Mouse (Mus musculus): Measurements from ENCODE around the gene Lyrm2. TPM values are rescaled to one million over a fixed set of nuclear protein-coding genes. Genes with fewer than 3 reads are reported as not detected.

The Lyrm2 gene
- 49.7 and 86.0 TPM in 2 replicates for polyA plus RNA-seq (2012; rRNA removed)
- polyA plus RNA-seq (2014; fragmentation: Nextera tagmentation; extraction: Ambion mirVana) = 94.8 and 104 TPM in 2 replicates

GRCm38 (mm10) chr4:32799966-32800576, at the start of gene Lyrm2:
Gene Lyrm2 (plus strand): TSS chr4:32800253.
- H3K27me3 ChIP-seq (ENCODE audit: control insufficient read depth, insufficient read depth, low read length) = no peaks in the 10 kb centered on the region
- peak within 1 kb of the TSS; percentile 74 for H3K4me2 ChIP-seq (replicated peaks; ENCODE audit: low read depth, low read length, severe bottlenecking)
- ATAC-seq (ENCODE audit: low FRiP score, low read depth) = peak; percentile 88
- H3K9ac ChIP-seq (ENCODE audit: low read depth, low read length, severe bottlenecking) = peak within 1 kb of the TSS; percentile 90
- H3K9me3 ChIP-seq (ENCODE audit: control insufficient read depth, low read length) = no peaks in the 10 kb centered on the region
- H3K4me1 ChIP-seq (ENCODE audit: control insufficient read depth, insufficient read depth, low read length) = 0 out of 2 replicates have a peak, but pooled peaks cover 4% of the 10 kb centered on the region
- DNase-seq (ENCODE audit: low spot score) = peak; percentile 77
- peaks cover 10% of the 10 kb centered on the region for H3K36me3 ChIP-seq (ENCODE audit: control insufficient read depth, insufficient read depth, low read length)
- H3K4me3 ChIP-seq (replicated peaks; ENCODE audit: low read length) = peak within 1 kb of the TSS; percentile 84
- peak; percentile 68; the same call in 1 of the 2 replicates for TF ChIP-seq POLR2A (IDR thresholded peaks at IDR 0.05; ENCODE audit: borderline replicate concordance, extremely low read depth, insufficient read depth, insufficient read length)
- peak within 1 kb of the TSS; percentile 99 for H3K27ac ChIP-seq (replicated peaks; ENCODE audit: low read depth, low read length)
- under 1% methylated on average over 53 of the region's 53 CpGs for WGBS

GRCm38 (mm10) chr4:32750711-32751110, 49.3 kb upstream of the Lyrm2 start:
- no peak for TF ChIP-seq POLR2A (IDR thresholded peaks at IDR 0.05; ENCODE audit: borderline replicate concordance, extremely low read depth, insufficient read depth, insufficient read length)
- H3K4me3 ChIP-seq (replicated peaks; ENCODE audit: low read length) = no peak overlapping the region
- 90% methylated on average over 1 of the region's 1 CpGs for WGBS
- no peak overlapping the region for H3K27ac ChIP-seq (replicated peaks; ENCODE audit: low read depth, low read length)
- no peak overlapping the region for H3K4me2 ChIP-seq (replicated peaks; ENCODE audit: low read depth, low read length, severe bottlenecking)
- ATAC-seq (ENCODE audit: low FRiP score, low read depth) (no peak), DNase-seq (ENCODE audit: low spot score) (no peak)
- H3K9me3 ChIP-seq (ENCODE audit: control insufficient read depth, low read length) = no peaks in the 10 kb centered on the region
- no peaks in the 10 kb centered on the region for H3K4me1 ChIP-seq (ENCODE audit: control insufficient read depth, insufficient read depth, low read length)
- H3K36me3 ChIP-seq (ENCODE audit: control insufficient read depth, insufficient read depth, low read length) = peaks cover 84% of the 10 kb centered on the region
- no peak overlapping the region for H3K9ac ChIP-seq (ENCODE audit: low read depth, low read length, severe bottlenecking)
- no peaks in the 10 kb centered on the region for H3K27me3 ChIP-seq (ENCODE audit: control insufficient read depth, insufficient read depth, low read length)

- ATAC-seq (ENCODE audit: low FRiP score, low read depth) (no peak), DNase-seq (ENCODE audit: low spot score) (no peak)
- Histone ChIP-seq H3K4me2 (replicated peaks; ENCODE audit: low read depth, low read length, severe bottlenecking) (no peak overlapping the region), H3K9me3 (ENCODE audit: control insufficient read depth, low read length) (no peaks in the 10 kb centered on the region), H3K4me3 (replicated peaks; ENCODE audit: low read length) (no peak overlapping the region), H3K27ac (replicated peaks; ENCODE audit: low read depth, low read length) (no peak overlapping the region), H3K27me3 (ENCODE audit: control insufficient read depth, insufficient read depth, low read length) (no peaks in the 10 kb centered on the region), H3K9ac (ENCODE audit: low read depth, low read length, severe bottlenecking) (no peak overlapping the region), H3K36me3 (ENCODE audit: control insufficient read depth, insufficient read depth, low read length) (peaks cover 76% of the 10 kb centered on the region), H3K4me1 (ENCODE audit: control insufficient read depth, insufficient read depth, low read length) (no peaks in the 10 kb centered on the region)
- no peak for TF ChIP-seq POLR2A (IDR thresholded peaks at IDR 0.05; ENCODE audit: borderline replicate concordance, extremely low read depth, insufficient read depth, insufficient read length)
- WGBS = 96% methylated on average over 2 of the region's 2 CpGs
These were observed 42.6 kb upstream of the Lyrm2 start for GRCm38 (mm10) chr4:32757430-32757829.

- DNase-seq (ENCODE audit: low spot score) = no peak
- Histone ChIP-seq H3K27ac (replicated peaks; ENCODE audit: low read depth, low read length) (no peak overlapping the region), H3K4me3 (replicated peaks; ENCODE audit: low read length) (no peak overlapping the region), H3K9me3 (ENCODE audit: control insufficient read depth, low read length) (no peaks in the 10 kb centered on the region), H3K4me2 (replicated peaks; ENCODE audit: low read depth, low read length, severe bottlenecking) (no peak overlapping the region), H3K4me1 (ENCODE audit: control insufficient read depth, insufficient read depth, low read length) (no peaks in the 10 kb centered on the region), H3K36me3 (ENCODE audit: control insufficient read depth, insufficient read depth, low read length) (peaks cover 54% of the 10 kb centered on the region), H3K9ac (ENCODE audit: low read depth, low read length, severe bottlenecking) (no peak overlapping the region), H3K27me3 (ENCODE audit: control insufficient read depth, insufficient read depth, low read length) (no peaks in the 10 kb centered on the region)
- no peak for ATAC-seq (ENCODE audit: low FRiP score, low read depth)
- no peak for TF ChIP-seq POLR2A (IDR thresholded peaks at IDR 0.05; ENCODE audit: borderline replicate concordance, extremely low read depth, insufficient read depth, insufficient read length)
- 88% methylated on average over 7 of the region's 7 CpGs for WGBS
These were observed 32.6 kb upstream of the Lyrm2 start for GRCm38 (mm10) chr4:32767471-32767870.

- Histone ChIP-seq H3K27ac (replicated peaks; ENCODE audit: low read depth, low read length) (no peak overlapping the region), H3K9ac (ENCODE audit: low read depth, low read length, severe bottlenecking) (no peak overlapping the region), H3K4me1 (ENCODE audit: control insufficient read depth, insufficient read depth, low read length) (no peaks in the 10 kb centered on the region), H3K27me3 (ENCODE audit: control insufficient read depth, insufficient read depth, low read length) (no peaks in the 10 kb centered on the region), H3K36me3 (ENCODE audit: control insufficient read depth, insufficient read depth, low read length) (peaks cover 54% of the 10 kb centered on the region), H3K4me3 (replicated peaks; ENCODE audit: low read length) (no peak overlapping the region), H3K9me3 (ENCODE audit: control insufficient read depth, low read length) (no peaks in the 10 kb centered on the region), H3K4me2 (replicated peaks; ENCODE audit: low read depth, low read length, severe bottlenecking) (no peak overlapping the region)
- DNase-seq (ENCODE audit: low spot score) (no peak), ATAC-seq (ENCODE audit: low FRiP score, low read depth) (no peak)
- TF ChIP-seq POLR2A (IDR thresholded peaks at IDR 0.05; ENCODE audit: borderline replicate concordance, extremely low read depth, insufficient read depth, insufficient read length) = no peak
- 93% methylated on average over 10 of the region's 10 CpGs for WGBS
These were observed 32.0 kb upstream of the Lyrm2 start for GRCm38 (mm10) chr4:32768046-32768445.

Measured in limb, embryonic 14.5 days (tissue).